Mouse (Mus musculus) forebrain, embryonic 12.5 days (tissue): ENCODE measurements around the gene Hs6st3. TPM values are rescaled to one million over a fixed set of nuclear protein-coding genes. Genes with fewer than 3 reads are reported as not detected.

Source experiments
- ATAC-seq: fragments of 200-750 bp; cut with Nextera tagmentation; 2 replicates; pipeline ENCODE4 v1.8.0; 2017; ENCODE audit warnings: moderate TSS enrichment; ENCODE audit not compliant: low FRiP score
- H3K27ac ChIP-seq: fragments of 300-500 bp; sonication (generic); 2 replicates; pipeline ENCODE4 v1.5.1; 2016; ENCODE audit warnings: mild to moderate bottlenecking
- H3K27me3 ChIP-seq: fragments of 300-500 bp; sonication (generic); 2 replicates; pipeline ENCODE4 v1.6.1; 2016; ENCODE audit warnings: mild to moderate bottlenecking
- H3K36me3 ChIP-seq: fragments of 300-500 bp; sonication (generic); replicated peaks from 2 replicates; pipeline ENCODE4 v1.6.1; 2016; ENCODE audit warnings: mild to moderate bottlenecking
- H3K4me1 ChIP-seq: fragments of 300-500 bp; sonication (generic); 2 replicates; pipeline ENCODE4 v1.6.1; 2016
- H3K4me2 ChIP-seq: fragments of 300-500 bp; sonication (generic); 2 replicates; pipeline ENCODE4 v1.6.1; 2016; ENCODE audit warnings: mild to moderate bottlenecking, moderate library complexity
- H3K4me3 ChIP-seq: fragments of 300-500 bp; sonication (generic); replicated peaks from 2 replicates; pipeline ENCODE4 v1.5.1; 2016; ENCODE audit warnings: mild to moderate bottlenecking
- H3K9ac ChIP-seq: fragments of 300-500 bp; sonication (generic); 2 replicates; pipeline ENCODE4 v1.6.1; 2016; ENCODE audit warnings: mild to moderate bottlenecking
- H3K9me3 ChIP-seq: fragments of 300-500 bp; sonication (generic); 2 replicates; pipeline ENCODE4 v1.6.1; 2016
- WGBS: fragments of 180-500 bp; shearing (Covaris S2); methylation state at CpG from one replicate; pipeline ENCODE4 v1.1.7; 2016; 5-methylcytosine and 5-hydroxymethylcytosine counted together
- polyA plus RNA-seq: library from polyadenylated mRNA; unstranded; fragments of >200 nt; fragmentation: Nextera tagmentation; extraction: Ambion mirVana; gene quantifications from 2 replicates; pipeline ENCODE4 v1.2.1, GENCODE M21; 2016

Hs6st3 gene
- polyA plus RNA-seq, 1 experiment from 2014 or later = 0.32 TPM

GRCm38 (mm10) chr14:119369274-119369673, 231.1 kb downstream of the Hs6st3 start:
- H3K4me1 ChIP-seq = no peaks in the 10 kb centered on the region; the same call in 1 of the 2 replicates
- no peak overlapping the region for H3K27ac ChIP-seq
- H3K9ac ChIP-seq = no peak overlapping the region
- no peaks in the 10 kb centered on the region for H3K9me3 ChIP-seq
- H3K4me3 ChIP-seq = no peak overlapping the region
- ATAC-seq = no peak
- WGBS = 74% methylated on average over 8 of the region's 8 CpGs
- H3K36me3 ChIP-seq = no peaks in the 10 kb centered on the region
- H3K27me3 ChIP-seq = no peaks in the 10 kb centered on the region
- H3K4me2 ChIP-seq = no peak overlapping the region

- Histone ChIP-seq H3K36me3 (no peaks in the 10 kb centered on the region), H3K27me3 (no peaks in the 10 kb centered on the region), H3K4me1 (no peaks in the 10 kb centered on the region; the same call in 1 of the 2 replicates), H3K9ac (no peak overlapping the region), H3K4me2 (no peak overlapping the region), H3K27ac (no peak overlapping the region), H3K4me3 (no peak overlapping the region), H3K9me3 (no peaks in the 10 kb centered on the region)
- 88% methylated on average over 7 of the region's 7 CpGs for WGBS
- no peak for ATAC-seq
Observed at GRCm38 (mm10) chr14:119370013-119370412, 231.9 kb downstream of the Hs6st3 start.

GRCm38 (mm10) chr14:119379303-119379702, 241.2 kb downstream of the Hs6st3 start:
- Histone ChIP-seq H3K4me3 (no peak overlapping the region), H3K4me2 (no peak overlapping the region), H3K9me3 (no peaks in the 10 kb centered on the region), H3K4me1 (no peaks in the 10 kb centered on the region), H3K27ac (no peak overlapping the region), H3K9ac (no peak overlapping the region), H3K27me3 (no peaks in the 10 kb centered on the region), H3K36me3 (no peaks in the 10 kb centered on the region)
- ATAC-seq = no peak
- WGBS = 85% methylated on average over 2 of the region's 2 CpGs

GRCm38 (mm10) chr14:119401618-119402017, 263.5 kb downstream of the Hs6st3 start:
- no peaks in the 10 kb centered on the region for H3K27me3 ChIP-seq
- no peaks in the 10 kb centered on the region for H3K9me3 ChIP-seq
- H3K9ac ChIP-seq = no peak overlapping the region
- ATAC-seq = no peak
- WGBS = 95% methylated on average over 10 of the region's 10 CpGs
- no peak overlapping the region for H3K4me2 ChIP-seq
- H3K4me1 ChIP-seq = no peaks in the 10 kb centered on the region
- H3K36me3 ChIP-seq = no peaks in the 10 kb centered on the region
- no peak overlapping the region for H3K27ac ChIP-seq
- H3K4me3 ChIP-seq = no peak overlapping the region

GRCm38 (mm10) chr14:119409334-119410050, 271.4 kb downstream of the Hs6st3 start:
- no peaks in the 10 kb centered on the region for H3K4me1 ChIP-seq
- ATAC-seq = no peak
- H3K9me3 ChIP-seq = no peaks in the 10 kb centered on the region
- H3K4me2 ChIP-seq = no peak overlapping the region
- H3K27ac ChIP-seq = no peak overlapping the region
- no peak overlapping the region for H3K4me3 ChIP-seq
- no peaks in the 10 kb centered on the region for H3K27me3 ChIP-seq
- WGBS = 67% methylated on average over 11 of the region's 11 CpGs
- H3K36me3 ChIP-seq = no peaks in the 10 kb centered on the region
- H3K9ac ChIP-seq = no peak overlapping the region

GRCm38 (mm10) chr14:119422894-119423293, 284.8 kb downstream of the Hs6st3 start:
- H3K4me1 ChIP-seq = no peaks in the 10 kb centered on the region
- ATAC-seq = no peak

GRCm38 (mm10) chr14:119450471-119450870, 312.3 kb downstream of the Hs6st3 start:
- no peaks in the 10 kb centered on the region for H3K36me3 ChIP-seq
- no peaks in the 10 kb centered on the region for H3K27me3 ChIP-seq
- no peaks in the 10 kb centered on the region for H3K9me3 ChIP-seq
- H3K4me2 ChIP-seq = no peak overlapping the region
- no peak overlapping the region for H3K4me3 ChIP-seq
- H3K4me1 ChIP-seq = peaks cover 8% of the 10 kb centered on the region
- ATAC-seq = no peak
- H3K9ac ChIP-seq = no peak overlapping the region
- 11% methylated on average over 4 of the region's 4 CpGs for WGBS
- no peak overlapping the region for H3K27ac ChIP-seq

More at GRCm38 (mm10) chr14:119422894-119423293, 284.8 kb downstream of the Hs6st3 start:
- no peak overlapping the region for H3K27ac ChIP-seq
- no peak overlapping the region for H3K4me2 ChIP-seq
- no peak overlapping the region for H3K9ac ChIP-seq
- no peaks in the 10 kb centered on the region for H3K36me3 ChIP-seq
- no peak overlapping the region for H3K4me3 ChIP-seq
- no peaks in the 10 kb centered on the region for H3K9me3 ChIP-seq
- no peaks in the 10 kb centered on the region for H3K27me3 ChIP-seq
- WGBS = 94% methylated on average over 5 of the region's 5 CpGs

- no peak overlapping the region for H3K27ac ChIP-seq
Observed at GRCm38 (mm10) chr14:119451594-119451993, 313.5 kb downstream of the Hs6st3 start.

GRCm38 (mm10) chr14:119452382-119452781, 314.2 kb downstream of the Hs6st3 start:
- peaks cover 8% of the 10 kb centered on the region for H3K4me1 ChIP-seq
- H3K27ac ChIP-seq = no peak overlapping the region
- no peaks in the 10 kb centered on the region for H3K9me3 ChIP-seq
- no peak for ATAC-seq
- H3K36me3 ChIP-seq = no peaks in the 10 kb centered on the region
- no peaks in the 10 kb centered on the region for H3K27me3 ChIP-seq
- H3K4me3 ChIP-seq = no peak overlapping the region
- no peak overlapping the region for H3K9ac ChIP-seq
- H3K4me2 ChIP-seq = no peak overlapping the region

More at GRCm38 (mm10) chr14:119451594-119451993, 313.5 kb downstream of the Hs6st3 start:
- no peaks in the 10 kb centered on the region for H3K9me3 ChIP-seq
- no peak for ATAC-seq
- H3K27me3 ChIP-seq = no peaks in the 10 kb centered on the region
- no peak overlapping the region for H3K9ac ChIP-seq
- no peak overlapping the region for H3K4me2 ChIP-seq
- H3K36me3 ChIP-seq = no peaks in the 10 kb centered on the region
- no peak overlapping the region for H3K4me3 ChIP-seq
- H3K4me1 ChIP-seq = peaks cover 8% of the 10 kb centered on the region

GRCm38 (mm10) chr14:119452797-119453196, 314.7 kb downstream of the Hs6st3 start:
- 65% methylated on average over 3 of the region's 3 CpGs for WGBS
- Histone ChIP-seq H3K4me1 (peaks cover 8% of the 10 kb centered on the region), H3K27me3 (no peaks in the 10 kb centered on the region), H3K4me2 (no peak overlapping the region), H3K27ac (no peak overlapping the region), H3K4me3 (no peak overlapping the region), H3K9me3 (no peaks in the 10 kb centered on the region), H3K36me3 (no peaks in the 10 kb centered on the region), H3K9ac (no peak overlapping the region)
- ATAC-seq = no peak

GRCm38 (mm10) chr14:119464308-119464707, 326.2 kb downstream of the Hs6st3 start:
- no peaks in the 10 kb centered on the region for H3K9me3 ChIP-seq
- H3K4me3 ChIP-seq = no peak overlapping the region
- H3K4me1 ChIP-seq = no peaks in the 10 kb centered on the region
- H3K4me2 ChIP-seq = no peak overlapping the region
- no peaks in the 10 kb centered on the region for H3K36me3 ChIP-seq
- ATAC-seq = no peak
- H3K9ac ChIP-seq = no peak overlapping the region
- no peak overlapping the region for H3K27ac ChIP-seq
- WGBS = 80% methylated on average over 5 of the region's 5 CpGs
- H3K27me3 ChIP-seq = no peaks in the 10 kb centered on the region

- H3K4me3 ChIP-seq = no peak overlapping the region
- no peak overlapping the region for H3K4me2 ChIP-seq
- no peak for ATAC-seq
- no peak overlapping the region for H3K9ac ChIP-seq
- H3K4me1 ChIP-seq = no peaks in the 10 kb centered on the region
- 93% methylated on average over 1 of the region's 1 CpGs for WGBS
- no peak overlapping the region for H3K27ac ChIP-seq
- H3K36me3 ChIP-seq = no peaks in the 10 kb centered on the region
- no peaks in the 10 kb centered on the region for H3K9me3 ChIP-seq
- H3K27me3 ChIP-seq = no peaks in the 10 kb centered on the region
Observed at GRCm38 (mm10) chr14:119464883-119465282, 326.7 kb downstream of the Hs6st3 start.

GRCm38 (mm10) chr14:119466899-119467588, 328.9 kb downstream of the Hs6st3 start:
- Histone ChIP-seq H3K4me3 (no peak overlapping the region), H3K4me2 (no peak overlapping the region), H3K4me1 (no peaks in the 10 kb centered on the region), H3K36me3 (no peaks in the 10 kb centered on the region), H3K9me3 (no peaks in the 10 kb centered on the region), H3K27ac (no peak overlapping the region), H3K9ac (no peak overlapping the region), H3K27me3 (no peaks in the 10 kb centered on the region)
- 72% methylated on average over 5 of the region's 5 CpGs for WGBS
- ATAC-seq = no peak
